Mouse (Mus musculus) spleen, postnatal 4 days (tissue): ENCODE data around the gene Tor2a.

Experiments
- DNase-seq, 2 experiments: peaks; one replicate each; pipeline ENCODE4 v3.0.0; 2022; ENCODE audit warnings: low spot score in 2 of 2

The Tor2a gene

DNA sequence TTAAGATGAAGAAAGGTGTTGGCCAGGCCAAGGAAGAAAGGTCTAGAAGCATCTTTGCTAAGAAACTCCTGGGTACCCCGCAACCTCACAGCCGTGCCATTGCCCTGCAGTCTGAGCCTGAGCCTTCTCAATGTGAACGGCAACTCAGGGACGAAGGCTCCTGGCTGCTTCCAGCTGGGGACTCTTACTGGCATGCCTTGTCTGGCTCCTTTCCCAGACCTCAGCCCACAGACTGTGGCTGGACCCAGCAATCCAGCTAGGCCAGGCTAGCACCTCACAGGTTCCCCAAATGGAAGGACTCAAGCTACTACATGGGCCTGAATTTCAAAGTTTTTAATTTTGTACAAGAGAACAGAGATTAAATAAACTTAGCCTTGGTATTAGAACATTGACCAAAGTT, 4.8 kb downstream of the Tor2a start:
- DNase-seq = no peak

DNA sequence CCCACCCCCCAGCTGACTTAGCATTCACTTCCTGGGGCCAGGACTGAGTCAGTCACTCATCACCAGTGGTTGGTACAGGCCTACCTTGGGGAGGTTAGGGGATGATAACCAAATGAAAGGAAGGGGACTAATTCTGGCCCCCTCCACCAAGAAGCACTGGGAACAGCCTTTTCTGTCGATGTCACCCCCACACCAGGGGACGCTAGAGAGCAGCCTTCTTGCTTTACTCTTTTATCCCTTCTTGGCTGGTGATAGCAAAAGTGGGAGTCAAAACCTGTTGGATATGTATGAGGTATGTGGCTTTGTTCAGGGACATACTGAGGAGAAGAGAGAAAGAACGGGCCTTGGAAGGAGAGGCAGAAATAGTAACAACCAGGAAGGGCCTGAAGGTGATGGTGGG, 6.3 kb downstream of the Tor2a start:
- no peak for DNase-seq

DNA sequence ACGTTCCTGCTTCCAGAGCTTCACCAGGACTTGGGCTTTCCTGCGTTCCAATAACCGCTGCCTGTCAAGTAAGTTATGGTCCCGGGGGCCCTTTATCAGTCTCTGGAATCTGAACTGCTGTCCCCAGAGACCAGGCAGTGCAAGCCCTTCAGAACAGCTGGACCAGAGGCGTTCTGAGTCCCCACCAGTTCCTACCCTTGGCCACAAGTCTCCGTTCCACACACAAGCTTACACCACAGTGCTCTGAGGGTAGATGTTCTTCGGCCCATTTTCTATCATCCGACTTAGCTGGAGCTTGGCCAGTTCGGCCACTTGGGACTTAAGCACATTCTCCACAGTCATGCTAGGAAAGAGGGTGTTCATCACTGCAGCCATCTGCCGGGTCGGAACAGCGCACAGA, 10.2 kb downstream of the Tor2a start:
- DNase-seq = no peak

- peak; percentile 46 to 67 for DNase-seq
Observed at GRCm38 (mm10) chr2:32768661-32769285, 11.7 kb downstream of the Tor2a start.

GRCm38 (mm10) chr2:32769327-32770085, 12.5 kb downstream of the Tor2a start:
- no peak for DNase-seq

DNA sequence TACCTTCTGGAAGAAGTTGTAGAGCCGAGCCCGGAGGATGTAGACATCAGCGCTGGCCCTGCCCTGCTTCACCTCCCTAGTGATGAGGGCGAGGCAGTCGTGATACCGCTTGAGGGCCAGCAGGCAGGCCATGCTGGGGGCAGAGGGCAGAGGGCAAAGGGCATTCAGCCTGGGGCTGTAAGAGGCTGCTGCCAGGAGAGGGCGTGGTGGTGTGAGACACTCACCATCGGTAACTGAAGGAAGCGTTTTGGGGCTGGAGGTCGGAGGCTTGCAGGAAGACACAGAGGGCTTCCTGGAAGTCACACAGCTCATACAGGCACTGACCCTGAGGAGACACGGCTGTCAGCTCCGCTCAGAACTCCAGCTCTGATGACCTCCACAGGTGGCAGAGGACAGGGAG, 14.9 kb downstream of the Tor2a start:
- DNase-seq = no peak

DNA sequence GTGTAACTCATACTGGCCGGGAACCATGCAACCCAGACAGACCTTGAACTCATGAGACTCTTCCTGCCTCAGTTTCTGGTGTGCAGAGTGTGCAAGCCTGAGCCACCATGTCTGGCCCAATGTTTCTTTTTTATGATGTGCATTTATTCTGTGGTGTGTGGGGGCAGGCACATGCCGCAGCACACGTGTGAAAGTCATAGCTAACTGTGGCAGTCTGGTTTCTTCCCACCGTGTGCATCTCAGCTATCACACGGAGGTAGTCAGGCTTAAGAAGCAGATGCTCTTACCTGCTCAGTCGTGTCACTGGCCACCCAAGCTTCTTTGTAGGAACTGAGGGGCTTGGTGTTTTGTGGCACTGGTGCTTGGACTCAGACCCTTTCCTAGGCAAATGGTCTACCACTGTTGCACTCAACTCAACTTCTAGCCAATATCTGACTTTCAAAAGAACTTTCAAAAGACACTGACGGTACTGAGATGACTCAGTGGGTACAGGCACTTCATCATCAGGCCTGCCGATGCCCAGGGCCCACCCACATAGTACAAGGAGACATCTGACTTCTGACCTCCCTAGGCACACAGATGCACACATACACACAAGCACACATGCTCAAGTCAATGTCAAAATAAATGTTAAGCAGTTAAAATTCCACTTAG, 15.7 kb downstream of the Tor2a start:
- no peak for DNase-seq

- DNase-seq = peak; percentile 95 to 96
Observed at GRCm38 (mm10) chr2:32775359-32776074, 18.5 kb downstream of the Tor2a start, which contains the start of the genes Ttc16 and Ptrh1. Ttc16 (minus strand) TSS chr2:32775633. Ptrh1 (plus strand) TSS chr2:32775786.

DNA sequence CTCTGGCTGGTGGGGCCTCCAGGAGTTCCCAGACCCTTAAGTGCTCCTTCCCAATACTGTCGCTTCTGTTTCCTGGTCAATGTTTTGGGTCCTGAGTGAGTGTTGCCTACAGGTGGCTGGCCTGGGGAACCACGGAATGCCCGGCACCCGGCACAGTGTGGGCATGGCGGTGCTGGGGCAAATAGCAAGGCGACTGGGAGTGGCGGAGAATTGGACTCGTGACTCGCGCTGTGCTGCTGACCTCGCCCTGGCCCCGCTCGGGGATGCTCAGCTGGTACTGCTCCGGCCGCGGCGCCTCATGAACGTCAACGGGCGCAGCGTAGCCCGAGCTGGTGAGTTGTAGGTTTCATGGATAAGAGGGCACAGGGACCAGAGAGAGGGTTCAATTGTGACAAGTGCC, 19.2 kb downstream of the Tor2a start:
- DNase-seq = peak in 1 of 2 experiments; percentile 22

- DNase-seq = no peak
Observed at GRCm38 (mm10) chr2:32778081-32778480, 21.0 kb downstream of the Tor2a start.

GRCm38 (mm10) chr2:32779131-32779530, 22.1 kb downstream of the Tor2a start:
- DNase-seq = peak; percentile 42 to 79

DNA sequence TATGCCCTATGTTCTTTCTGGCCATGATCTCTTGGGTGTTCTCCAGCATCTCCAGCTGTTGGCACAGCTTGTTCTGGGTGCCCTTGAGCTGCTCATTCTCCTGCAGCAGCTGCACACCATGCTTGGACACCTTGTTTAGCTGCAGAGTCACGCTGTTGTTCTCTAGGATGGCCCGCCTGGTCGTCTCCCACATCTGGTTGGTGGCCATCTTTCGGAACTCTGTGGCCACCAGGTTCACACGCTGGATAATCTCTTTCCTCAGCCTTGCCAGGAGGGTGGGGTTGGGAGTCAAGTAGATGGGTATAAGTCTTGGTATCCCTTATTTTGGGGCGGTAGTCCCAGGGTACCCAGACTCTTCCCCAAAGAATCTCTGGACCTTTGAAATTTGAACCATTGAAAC, 22.7 kb downstream of the Tor2a start:
- no peak for DNase-seq

- DNase-seq = no peak
Observed at GRCm38 (mm10) chr2:32781710-32782109, 24.7 kb downstream of the Tor2a start.

- DNase-seq = no peak
Observed at GRCm38 (mm10) chr2:32784048-32784681, 27.1 kb downstream of the Tor2a start, which contains the start of gene Cfap157. Cfap157 (minus strand) TSS chr2:32784428.

- DNase-seq = no peak
Observed at GRCm38 (mm10) chr2:32787176-32787575, 30.1 kb downstream of the Tor2a start.

DNA sequence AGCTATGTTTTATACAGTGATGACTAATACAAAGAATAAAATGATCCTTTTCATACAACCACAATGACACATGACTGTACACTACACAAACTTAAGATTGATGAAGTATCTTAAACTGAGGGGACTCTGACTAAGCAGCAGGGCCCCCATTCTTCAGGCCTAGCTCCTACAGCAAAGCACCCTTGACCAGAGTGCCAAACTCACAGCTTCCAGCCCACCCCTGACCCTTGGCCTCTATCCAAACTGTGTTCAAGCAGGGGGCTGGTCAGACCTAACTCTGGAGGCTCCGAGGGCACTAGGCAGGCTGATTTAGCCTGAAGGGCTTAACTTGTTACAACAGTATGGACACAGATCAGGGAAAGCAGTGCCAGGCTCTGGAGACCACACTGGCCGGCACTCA, 31.5 kb downstream of the Tor2a start:
- no peak for DNase-seq

GRCm38 (mm10) chr2:32791297-32791696, 34.3 kb downstream of the Tor2a start:
- no peak for DNase-seq

DNA sequence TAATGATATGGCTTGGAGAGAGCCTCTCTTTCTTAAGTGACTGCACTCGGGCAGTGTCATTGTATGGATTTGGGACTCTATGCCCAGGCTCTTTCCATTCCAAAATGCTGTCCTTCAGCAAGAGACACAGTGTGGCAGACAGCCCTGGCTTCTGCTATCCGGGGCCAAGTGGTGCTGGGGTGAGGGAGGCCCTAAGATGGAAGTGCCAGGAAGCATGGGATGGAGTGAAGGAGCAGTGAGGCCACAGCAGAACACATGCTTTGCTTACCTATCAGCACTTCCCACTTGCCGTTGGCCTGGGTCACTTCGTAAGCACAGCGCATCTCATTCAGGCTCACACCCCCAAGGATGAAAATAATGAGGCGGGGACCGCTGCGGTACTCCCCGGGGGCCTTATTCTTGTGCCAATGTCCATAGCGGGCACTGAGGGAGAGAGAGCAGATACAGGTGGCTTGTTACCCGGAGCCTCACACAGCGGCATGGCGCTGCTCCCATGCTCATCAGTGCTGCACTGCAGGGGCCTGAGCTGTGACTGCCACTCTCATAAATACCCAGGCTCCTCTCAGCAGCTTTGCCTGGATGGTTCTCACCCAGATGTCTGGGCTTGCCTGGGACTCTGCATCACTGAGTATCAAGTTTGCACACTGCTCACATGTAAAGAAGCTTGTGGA, 38.8 kb downstream of the Tor2a start:
- no peak for DNase-seq

- DNase-seq = no peak
Observed at GRCm38 (mm10) chr2:32798251-32798962, 41.4 kb downstream of the Tor2a start.

DNA sequence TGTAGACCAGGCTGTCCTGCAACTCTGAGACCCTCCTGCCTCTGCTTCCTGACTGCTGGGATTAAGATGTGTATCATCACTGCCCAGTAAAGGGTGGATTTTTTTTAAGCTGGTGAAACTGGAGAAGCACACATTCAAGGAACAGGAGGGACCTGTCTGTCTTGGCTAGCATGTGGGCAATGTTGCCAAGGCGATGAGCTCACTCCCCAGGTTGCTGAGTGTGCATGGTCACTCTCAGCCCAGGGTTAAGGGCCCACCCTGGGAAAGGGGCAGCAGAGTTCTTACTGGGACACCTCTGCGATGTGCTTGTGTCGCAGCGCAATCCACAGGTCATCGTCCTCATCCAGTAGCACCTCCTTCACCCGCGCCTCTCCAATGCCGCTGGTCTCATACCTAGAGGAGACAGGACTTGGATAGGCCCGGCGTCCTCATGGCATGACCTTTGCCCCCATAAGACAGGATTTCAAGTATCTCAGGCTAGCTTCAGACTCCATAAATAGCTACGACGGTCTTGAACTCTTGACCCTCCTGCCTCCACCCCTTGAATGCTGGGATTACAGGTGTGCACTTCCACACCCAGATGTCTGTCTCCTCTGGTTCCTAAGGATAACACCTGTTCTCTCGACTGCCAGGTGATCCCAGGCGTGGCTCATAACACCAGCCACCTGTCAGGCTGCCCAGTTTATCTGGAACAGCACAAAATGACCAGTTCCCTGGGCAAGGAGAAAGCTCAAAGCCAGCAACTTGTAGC, 52.0 kb downstream of the Tor2a start:
- DNase-seq = no peak
